Mouse (Mus musculus): Measurements from ENCODE around the gene Zfp114. TPM values are rescaled to one million over a fixed set of nuclear protein-coding genes. Genes with fewer than 3 reads are reported as not detected.

The Zfp114 gene
- total RNA-seq, 2 experiments from 2014 or later, result 0.11 TPM; not detected in 1

Other genes starting within 250 kb of the Zfp114 start
- gene Vmn1r179, start 248.1 kb upstream of the Zfp114 start, total RNA-seq (2021), result not detected
- gene Vmn1r180, start 224.4 kb upstream of the Zfp114 start, total RNA-seq (2021), result not detected
- not detected for gene Vmn1r181, start 200.4 kb upstream of the Zfp114 start, total RNA-seq (2021)
- not detected for gene V1rd19, start 173.4 kb upstream of the Zfp114 start, total RNA-seq (2021)
- gene Vmn1r183, start 121.8 kb upstream of the Zfp114 start, total RNA-seq (2021), result not detected
- gene Zfp180, start 93.1 kb upstream of the Zfp114 start, total RNA-seq (2021), result 10 to 100 TPM; 13.1 TPM
- gene Zfp112, start 62.7 kb upstream of the Zfp114 start, total RNA-seq (2021), result 1 to 10 TPM; 2.8 to 3.7 TPM
- gene Zfp235, start 40.9 kb upstream of the Zfp114 start, total RNA-seq (2021), result 1 to 10 TPM; 5.5 to 6.0 TPM
- gene Zfp111, start 36.4 kb downstream of the Zfp114 start, total RNA-seq (2021), result 1 to 10 TPM; 3.8 to 4.3 TPM
- 1 to 10 TPM; 1.7 to 1.8 TPM for gene Zfp109, start 62.5 kb downstream of the Zfp114 start, total RNA-seq (2021)
- 1 to 10 TPM; 1.8 to 2.2 TPM for gene Zfp108, start 79.7 kb downstream of the Zfp114 start, total RNA-seq (2021)
- gene Zfp93, start 95.4 kb downstream of the Zfp114 start, total RNA-seq (2021), result 1 to 10 TPM; 3.8 to 4.1 TPM
- gene Zfp61, start 126.2 kb downstream of the Zfp114 start, total RNA-seq (2021), result 1 to 10 TPM; 2.1 to 3.8 TPM
- 1 to 10 TPM; 1.7 to 2.5 TPM for gene Zfp94, start 141.6 kb downstream of the Zfp114 start, total RNA-seq (2021)
- gene Tescl, start 158.9 kb downstream of the Zfp114 start, total RNA-seq (2021), result not detected
- not detected for gene Lypd5, start 174.1 kb downstream of the Zfp114 start, total RNA-seq (2021)
- gene Kcnn4, start 195.2 kb downstream of the Zfp114 start, total RNA-seq (2021), result under 1 TPM; 0.42 to 0.62 TPM
- gene Smg9, start 224.6 kb downstream of the Zfp114 start, total RNA-seq (2021), result 1 to 10 TPM; 7.1 to 9.6 TPM

All from heart, postnatal 36 days (tissue).